Mouse (Mus musculus) limb, embryonic 14.5 days (tissue): Measurements from ENCODE around the gene Eps8l2. TPM values are rescaled to one million over a fixed set of nuclear protein-coding genes. Genes with fewer than 3 reads are reported as not detected.

Experiments used
- ATAC-seq: fragments of 200-750 bp; cut with Nextera tagmentation; 2 replicates; pipeline ENCODE4 v1.8.0; 2017; ENCODE audit warnings: low read depth, moderate number of reproducible peaks, moderate TSS enrichment; ENCODE audit not compliant: low FRiP score
- DNase-seq: peaks from one replicate; pipeline ENCODE4 v3.0.0-alpha.2; 2015; ENCODE audit warnings: low spot score
- H3K27ac ChIP-seq: fragments of 300-500 bp; sonication (generic); replicated peaks from 2 replicates; pipeline ENCODE4 v1.5.1; 2014; ENCODE audit warnings: low read depth, mild to moderate bottlenecking, low read length, moderate library complexity, mixed read lengths
- H3K27me3 ChIP-seq: fragments of 300-500 bp; sonication (generic); 2 replicates; pipeline ENCODE4 v1.6.1; 2014; ENCODE audit warnings: low read length, mixed read lengths; ENCODE audit not compliant: control insufficient read depth, insufficient read depth
- H3K36me3 ChIP-seq: fragments of 300-500 bp; sonication (generic); 2 replicates; pipeline ENCODE4 v1.6.1; 2014; ENCODE audit warnings: mild to moderate bottlenecking, low read length, moderate library complexity, mixed read lengths; ENCODE audit not compliant: control insufficient read depth, insufficient read depth
- H3K4me1 ChIP-seq: fragments of 300-500 bp; sonication (generic); 2 replicates; pipeline ENCODE4 v1.6.1; 2014; ENCODE audit warnings: antibody characterized with exemption, low read length, mixed read lengths; ENCODE audit not compliant: control insufficient read depth, insufficient read depth
- H3K4me2 ChIP-seq: fragments of 300-500 bp; sonication (generic); replicated peaks from 2 replicates; pipeline ENCODE4 v1.6.1; 2014; ENCODE audit warnings: low read depth, mild to moderate bottlenecking, low read length, moderate library complexity; ENCODE audit not compliant: severe bottlenecking
- H3K4me3 ChIP-seq: fragments of 300-500 bp; sonication (generic); replicated peaks from 2 replicates; pipeline ENCODE4 v1.5.1; 2014; ENCODE audit warnings: low read length
- H3K9ac ChIP-seq: fragments of 300-500 bp; sonication (generic); 2 replicates; pipeline ENCODE4 v1.6.1; 2014; ENCODE audit warnings: mild to moderate bottlenecking, low read depth, low read length, moderate library complexity; ENCODE audit not compliant: severe bottlenecking
- H3K9me3 ChIP-seq: fragments of 300-500 bp; sonication (generic); 2 replicates; pipeline ENCODE4 v1.6.1; 2016; ENCODE audit warnings: low read length; ENCODE audit not compliant: control insufficient read depth
- POLR2A ChIP-seq: fragments of 200-500 bp; IDR thresholded peaks from 2 replicates; pipeline ENCODE4 v1.8.0; 2012; ENCODE audit warnings: inconsistent platforms, mild to moderate bottlenecking, moderate library complexity, borderline replicate concordance; ENCODE audit not compliant: insufficient read depth, insufficient read length; ENCODE audit errors: extremely low read depth
- WGBS: fragments of 180-500 bp; shearing (Covaris S2); extraction: QIAGEN DNeasy Blood & Tissue Kit; methylation state at CpG from one replicate; pipeline ENCODE4 v1.1.7; 2014; 5-methylcytosine and 5-hydroxymethylcytosine counted together
- polyA plus RNA-seq, 2 experiments: library from polyadenylated mRNA; depleted of rRNA in 1 of 2; stranded (reverse) in 1 of 2; unstranded in 1 of 2; fragments of >200 nt; fragmentation: Nextera tagmentation in 1 of 2; extraction: Ambion mirVana in 1 of 2; gene quantifications; 2 replicates each; pipeline versions ENCODE4 v1.2.1 to v1.2.3; 2012 to 2014

Eps8l2 gene
- polyA plus RNA-seq, 2 experiments = 19.0 to 22.4 TPM

DNA sequence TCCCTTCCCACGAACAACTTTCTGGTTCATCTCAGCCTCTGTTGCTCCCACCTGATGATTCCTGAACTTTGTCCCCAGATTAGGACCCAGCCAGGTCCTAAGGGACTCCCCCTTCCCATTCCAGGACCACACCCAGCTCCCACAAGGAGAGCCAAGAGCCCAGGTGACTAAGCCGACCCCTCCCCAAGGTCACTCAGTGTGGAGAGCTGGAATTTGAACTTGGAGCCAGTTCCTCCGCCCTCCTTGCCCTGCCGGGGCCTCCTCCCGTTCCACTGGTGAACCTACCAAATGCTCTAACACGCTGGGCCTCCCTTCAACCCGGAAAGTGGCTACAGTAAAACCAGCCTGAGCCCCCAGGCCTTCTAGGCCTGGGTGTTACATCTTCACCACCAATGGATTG, 1.3 kb downstream of the Eps8l2 start:
- ATAC-seq = no peak
- peaks cover 6% of the 10 kb centered on the region; the same call in 1 of the 2 replicates for H3K36me3 ChIP-seq
- peak overlapping the region; percentile 21; the same call in 1 of the 2 replicates for H3K9ac ChIP-seq
- H3K4me2 ChIP-seq = no peak overlapping the region
- H3K4me1 ChIP-seq = peaks cover 12% of the 10 kb centered on the region; the same call in 1 of the 2 replicates
- no peak overlapping the region for H3K4me3 ChIP-seq
- WGBS = 70% methylated on average over 7 of the region's 7 CpGs
- no peak overlapping the region for H3K27ac ChIP-seq
- no peak for DNase-seq
- H3K9me3 ChIP-seq = no peaks in the 10 kb centered on the region
- no peak for TF ChIP-seq POLR2A
- H3K27me3 ChIP-seq = no peaks in the 10 kb centered on the region

- H3K4me1 ChIP-seq = peaks cover 12% of the 10 kb centered on the region; the same call in 1 of the 2 replicates
- H3K27ac ChIP-seq = no peak overlapping the region
- no peaks in the 10 kb centered on the region for H3K27me3 ChIP-seq
- H3K9ac ChIP-seq = peak overlapping the region; percentile 21; the same call in 1 of the 2 replicates
- WGBS = 71% methylated on average over 6 of the region's 6 CpGs
- ATAC-seq = no peak
- no peak overlapping the region for H3K4me2 ChIP-seq
- no peak for TF ChIP-seq POLR2A
- H3K4me3 ChIP-seq = no peak overlapping the region
- no peaks in the 10 kb centered on the region for H3K9me3 ChIP-seq
- DNase-seq = no peak
- H3K36me3 ChIP-seq = peaks cover 6% of the 10 kb centered on the region; the same call in 1 of the 2 replicates
Observed at GRCm38 (mm10) chr7:141340476-141340875, 1.8 kb downstream of the Eps8l2 start.

DNA sequence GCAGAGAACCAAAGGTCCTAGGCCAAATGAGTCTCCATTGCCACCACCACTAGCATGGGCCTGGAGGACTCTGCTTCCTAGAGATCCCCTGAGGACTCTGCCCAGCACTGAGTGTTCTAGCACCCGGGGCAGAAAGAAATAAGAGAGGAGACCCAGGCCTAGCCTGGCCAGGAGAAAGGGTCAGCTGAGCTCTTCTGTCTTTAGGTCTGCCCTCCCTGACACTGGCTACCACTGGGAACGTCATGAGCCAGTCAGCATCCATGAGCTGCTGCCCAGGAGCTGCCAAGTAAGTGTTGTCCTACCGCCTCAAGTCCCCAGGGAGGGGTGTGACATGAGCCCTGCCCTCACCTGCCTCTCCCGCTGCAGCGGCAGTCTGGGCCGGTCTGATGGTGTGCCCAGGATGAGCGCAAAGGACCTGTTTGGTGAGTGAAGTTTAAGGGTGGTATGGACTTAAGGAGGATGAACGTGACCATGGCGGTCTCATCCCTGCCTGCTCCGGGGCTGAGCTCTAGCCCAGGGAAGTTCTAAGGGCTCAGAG, 3.1 kb downstream of the Eps8l2 start:
- WGBS = 79% methylated on average over 10 of the region's 10 CpGs
- Histone ChIP-seq H3K4me1 (peaks cover 12% of the 10 kb centered on the region; the same call in 1 of the 2 replicates), H3K36me3 (no peaks in the 10 kb centered on the region)

DNA sequence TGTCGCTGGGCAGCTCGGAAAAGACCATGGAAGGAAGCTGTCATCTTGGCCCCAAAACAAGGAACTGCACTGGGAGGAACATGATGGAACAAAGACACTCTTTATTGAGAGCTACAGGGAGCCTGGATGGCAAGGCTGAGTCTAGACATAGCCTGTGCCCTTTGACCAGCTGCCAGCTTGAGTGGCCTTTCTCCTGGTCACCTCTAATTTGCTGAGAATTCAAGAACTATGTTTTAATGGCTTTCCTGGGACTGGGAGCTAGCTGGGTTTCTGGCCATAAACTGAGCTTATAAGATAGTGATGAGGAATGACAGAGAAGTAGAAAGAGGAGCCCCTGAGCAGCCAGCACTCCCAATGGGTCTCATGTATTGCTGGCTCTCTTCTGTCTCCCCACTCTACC, 4.5 kb downstream of the Eps8l2 start:
- DNase-seq (no peak), ATAC-seq (no peak)
- TF ChIP-seq POLR2A = no peak
- 71% methylated on average over 2 of the region's 2 CpGs for WGBS
- no peaks in the 10 kb centered on the region for H3K36me3 ChIP-seq
- H3K27ac ChIP-seq = no peak overlapping the region
- no peak overlapping the region for H3K9ac ChIP-seq
- no peaks in the 10 kb centered on the region for H3K9me3 ChIP-seq
- no peak overlapping the region for H3K4me2 ChIP-seq
- H3K4me1 ChIP-seq = peaks cover 9% of the 10 kb centered on the region; the same call in 1 of the 2 replicates
- no peak overlapping the region for H3K4me3 ChIP-seq
- H3K27me3 ChIP-seq = no peaks in the 10 kb centered on the region

More for the DNA sequence above, 3.1 kb downstream of the Eps8l2 start:
- H3K9ac ChIP-seq = no peak overlapping the region
- H3K27ac ChIP-seq = no peak overlapping the region
- no peak overlapping the region for H3K4me3 ChIP-seq
- no peak for ATAC-seq
- H3K9me3 ChIP-seq = no peaks in the 10 kb centered on the region
- DNase-seq = no peak
- H3K4me2 ChIP-seq = no peak overlapping the region
- no peaks in the 10 kb centered on the region for H3K27me3 ChIP-seq
- TF ChIP-seq POLR2A = no peak

DNA sequence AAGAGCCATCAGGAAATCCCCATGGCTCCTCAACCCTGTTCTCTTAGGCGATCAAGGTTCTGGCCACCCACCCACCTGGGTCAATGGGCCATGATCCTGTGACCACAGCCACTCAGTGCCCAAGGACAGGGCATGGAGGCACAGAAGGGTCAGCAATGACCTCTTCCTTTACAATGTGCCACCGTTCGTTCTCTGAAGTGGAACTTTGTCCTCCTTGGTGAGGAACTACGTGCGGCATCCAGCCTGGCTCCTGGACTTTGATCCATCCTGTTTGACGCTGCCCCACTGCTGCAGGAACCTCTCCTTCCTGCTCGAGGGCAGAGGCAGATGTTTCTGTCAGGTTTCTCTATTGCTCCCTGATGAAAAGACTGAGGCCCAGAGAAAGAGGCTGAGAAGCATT, 5.0 kb downstream of the Eps8l2 start:
- no peak overlapping the region for H3K4me2 ChIP-seq
- H3K9me3 ChIP-seq = no peaks in the 10 kb centered on the region
- no peaks in the 10 kb centered on the region for H3K36me3 ChIP-seq
- no peak overlapping the region for H3K4me3 ChIP-seq
- no peak for TF ChIP-seq POLR2A
- no peaks in the 10 kb centered on the region for H3K27me3 ChIP-seq
- no peak for ATAC-seq
- no peak overlapping the region for H3K27ac ChIP-seq
- DNase-seq = no peak
- no peak overlapping the region for H3K9ac ChIP-seq
- 68% methylated on average over 7 of the region's 7 CpGs for WGBS
- H3K4me1 ChIP-seq = peaks cover 4% of the 10 kb centered on the region; the same call in 1 of the 2 replicates
